Mouse (Mus musculus): ENCODE results near the gene Arpc4. TPM values are rescaled to one million over a fixed set of nuclear protein-coding genes. Genes with fewer than 3 reads are reported as not detected.

Gene Arpc4
- total and polyA plus RNA-seq, 3 experiments, result 150 to 314 (median 202) TPM

- H3K4me3 ChIP-seq (replicated peaks in 1 of 3; ENCODE audit: low read depth in 2 of 3, low read length in 2 of 3, poor library complexity in 1 of 3), result no peak overlapping the region
- no peak for DNase-seq (ENCODE audit: extremely low read depth)
- no peaks in the 10 kb centered on the region for H3K4me1 ChIP-seq (ENCODE audit: control insufficient read depth in 1 of 2, insufficient read depth in 2 of 2)
- no peaks in the 10 kb centered on the region for H3K27me3 ChIP-seq (replicated peaks)
- in situ Hi-C loops (cut with MboI; ENCODE audit: low pct_ligation_motif_present, low pct_unique_long_range_greater_than_20kb, low sequenced_read_pairs) (no loop called here), dilution Hi-C loops (cut with MboI; ENCODE audit: extremely low pct_ligation_motif_present, extremely low pct_unique_long_range_greater_than_20kb, low sequenced_read_pairs) (no loop called here)
- peaks cover 56 to 69% of the 10 kb centered on the region in 2 experiments for H3K36me3 ChIP-seq (replicated peaks in 1 of 2; ENCODE audit: control insufficient read depth in 1 of 2, insufficient read depth in 1 of 2, low read length in 1 of 2)
- no peak overlapping the region for H3K4me2 ChIP-seq (ENCODE audit: insufficient read depth, low read depth, poor library complexity, severe bottlenecking)
- no peak overlapping the region for H3K9ac ChIP-seq (ENCODE audit: insufficient read depth, low read depth)
- TF ChIP-seq KAT2A (IDR thresholded peaks at IDR 0.05; ENCODE audit: insufficient replicate concordance, low read length) (no peak), JUND (conservative IDR thresholded peaks at IDR 0.05; ENCODE audit: low read depth, low read length) (no peak), GABPA (IDR thresholded peaks at IDR 0.05; ENCODE audit: insufficient replicate concordance, low read depth, low read length) (no peak), USF1 (IDR thresholded peaks at IDR 0.05; ENCODE audit: low read depth, low read length) (no peak), MEF2A (IDR thresholded peaks at IDR 0.05; ENCODE audit: borderline replicate concordance, low read depth, low read length) (no peak), BHLHE40 (IDR thresholded peaks at IDR 0.05; ENCODE audit: low read depth, low read length) (no peak)
- no peaks in the 10 kb centered on the region for H3K79me2 ChIP-seq (replicated peaks; ENCODE audit: control insufficient read depth, extremely low read depth, insufficient read depth, poor library complexity, severe bottlenecking)
- no peak overlapping the region for H3K27ac ChIP-seq (ENCODE audit: insufficient read depth, low read depth)
- H3K9me3 ChIP-seq (replicated peaks; ENCODE audit: low read length), result no peaks in the 10 kb centered on the region
Measured at GRCm38 (mm10) chr6:113368577-113368976, 9.3 kb upstream of the Arpc4 start.

- Histone ChIP-seq H3K4me3 (replicated peaks in 1 of 3; ENCODE audit: low read depth in 2 of 3, low read length in 2 of 3, poor library complexity in 1 of 3) (no peak overlapping the region), H3K4me2 (ENCODE audit: insufficient read depth, low read depth, poor library complexity, severe bottlenecking) (no peak overlapping the region), H3K9me3 (replicated peaks; ENCODE audit: low read length) (no peaks in the 10 kb centered on the region), H3K27ac (ENCODE audit: insufficient read depth, low read depth) (no peak overlapping the region), H3K9ac (ENCODE audit: insufficient read depth, low read depth) (no peak overlapping the region), H3K27me3 (replicated peaks) (no peaks in the 10 kb centered on the region), H3K79me2 (replicated peaks; ENCODE audit: control insufficient read depth, extremely low read depth, insufficient read depth, poor library complexity, severe bottlenecking) (no peaks in the 10 kb centered on the region), H3K36me3 (replicated peaks in 1 of 2; ENCODE audit: control insufficient read depth in 1 of 2, insufficient read depth in 1 of 2, low read length in 1 of 2) (peaks cover 66 to 85% of the 10 kb centered on the region in 2 experiments), H3K4me1 (ENCODE audit: control insufficient read depth in 1 of 2, insufficient read depth in 2 of 2) (no peaks in the 10 kb centered on the region)
- dilution Hi-C loops (cut with MboI; ENCODE audit: extremely low pct_ligation_motif_present, extremely low pct_unique_long_range_greater_than_20kb, low sequenced_read_pairs), result no loop called here
- DNase-seq (ENCODE audit: extremely low read depth), result no peak
- in situ Hi-C loops (cut with MboI; ENCODE audit: low pct_ligation_motif_present, low pct_unique_long_range_greater_than_20kb, low sequenced_read_pairs), result no loop called here
- TF ChIP-seq MAFK (IDR thresholded peaks at IDR 0.05; ENCODE audit: insufficient replicate concordance, low read length), result no peak
- TF ChIP-seq MXI1 (IDR thresholded peaks at IDR 0.05; ENCODE audit: low read depth, low read length), result no peak
- no peak for TF ChIP-seq NELFE (IDR thresholded peaks at IDR 0.05; ENCODE audit: low read depth, low read length)
- no peak for TF ChIP-seq BHLHE40 (IDR thresholded peaks at IDR 0.05; ENCODE audit: low read depth, low read length)
- no peak for TF ChIP-seq IRF4 (IDR thresholded peaks at IDR 0.05; ENCODE audit: low read depth, low read length)
- no peak for TF ChIP-seq JUN (IDR thresholded peaks at IDR 0.05; ENCODE audit: insufficient read depth, low read depth, low read length)
Measured at GRCm38 (mm10) chr6:113370194-113370929, 7.6 kb upstream of the Arpc4 start.

- no peaks in the 10 kb centered on the region for H3K9me3 ChIP-seq (replicated peaks; ENCODE audit: low read length)
- no peak overlapping the region for H3K9ac ChIP-seq (ENCODE audit: insufficient read depth, low read depth)
- peaks cover 5% of the 10 kb centered on the region for H3K79me2 ChIP-seq (replicated peaks; ENCODE audit: control insufficient read depth, extremely low read depth, insufficient read depth, poor library complexity, severe bottlenecking)
- peaks cover 0 to 9% of the 10 kb centered on the region in 2 experiments; a peak in 2 of 4 replicates for H3K4me1 ChIP-seq (ENCODE audit: control insufficient read depth in 1 of 2, insufficient read depth in 2 of 2)
- TF ChIP-seq RCOR1 (conservative IDR thresholded peaks at IDR 0.05; ENCODE audit: low read depth, low read length), result no peak
- TF ChIP-seq CHD2 (IDR thresholded peaks at IDR 0.05; ENCODE audit: low read length), result no peak
- no peak for TF ChIP-seq TBP (conservative IDR thresholded peaks at IDR 0.05; ENCODE audit: low read depth, low read length)
- TF ChIP-seq HCFC1 (IDR thresholded peaks at IDR 0.05; ENCODE audit: low read depth, low read length), result no peak
- no peak for TF ChIP-seq UBTF (IDR thresholded peaks at IDR 0.05; ENCODE audit: low read depth, low read length)
- TF ChIP-seq JUND (conservative IDR thresholded peaks at IDR 0.05; ENCODE audit: low read depth, low read length), result no peak
- no peak for TF ChIP-seq KAT2A (IDR thresholded peaks at IDR 0.05; ENCODE audit: insufficient replicate concordance, low read length)
- TF ChIP-seq ZMIZ1 (IDR thresholded peaks at IDR 0.05; ENCODE audit: low read depth, low read length), result no peak
- TF ChIP-seq POLR2A (IDR thresholded peaks at IDR 0.05; ENCODE audit: low read depth, low read length), result no peak
- no peak for TF ChIP-seq ZKSCAN1 (IDR thresholded peaks at IDR 0.05; ENCODE audit: borderline replicate concordance, low read depth, low read length)
- TF ChIP-seq TCF12 (IDR thresholded peaks at IDR 0.05; ENCODE audit: low read depth, low read length), result no peak
- TF ChIP-seq PAX5 (IDR thresholded peaks at IDR 0.05; ENCODE audit: low read length), result no peak
- no peak for TF ChIP-seq IRF4 (IDR thresholded peaks at IDR 0.05; ENCODE audit: low read depth, low read length)
- no peak for TF ChIP-seq ETS1 (conservative IDR thresholded peaks at IDR 0.05; ENCODE audit: low read depth, low read length)
- TF ChIP-seq MAZ (IDR thresholded peaks at IDR 0.05; ENCODE audit: low read depth, low read length), result no peak
- H3K27me3 ChIP-seq (replicated peaks), result no peaks in the 10 kb centered on the region
- no peak overlapping the region for H3K4me2 ChIP-seq (ENCODE audit: insufficient read depth, low read depth, poor library complexity, severe bottlenecking)
- in situ Hi-C loops (cut with MboI; ENCODE audit: low pct_ligation_motif_present, low pct_unique_long_range_greater_than_20kb, low sequenced_read_pairs) (no loop called here), dilution Hi-C loops (cut with MboI; ENCODE audit: extremely low pct_ligation_motif_present, extremely low pct_unique_long_range_greater_than_20kb, low sequenced_read_pairs) (no loop called here)
- H3K4me3 ChIP-seq (replicated peaks in 1 of 3; ENCODE audit: low read depth in 2 of 3, low read length in 2 of 3, poor library complexity in 1 of 3), result no peak overlapping the region
- H3K27ac ChIP-seq (ENCODE audit: insufficient read depth, low read depth), result no peak overlapping the region
- DNase-seq (ENCODE audit: extremely low read depth), result no peak
- H3K36me3 ChIP-seq (replicated peaks in 1 of 2; ENCODE audit: control insufficient read depth in 1 of 2, insufficient read depth in 1 of 2, low read length in 1 of 2), result peaks cover 58 to 72% of the 10 kb centered on the region in 2 experiments
Measured at GRCm38 (mm10) chr6:113373491-113373890, 4.4 kb upstream of the Arpc4 start.
